Mouse (Mus musculus) ES-Bruce4 (cell line): Measurements from ENCODE around the gene C130050O18Rik.

Experiments used
- CTCF ChIP-seq: IDR thresholded peaks from one replicate; pipeline ENCODE4 v1.8.1; 2011; ENCODE audit warnings: low read depth, low read length
- EP300 ChIP-seq: IDR thresholded peaks from 2 replicates; pipeline ENCODE4 v1.6.1; 2011; ENCODE audit warnings: low read depth, low read length; ENCODE audit not compliant: insufficient read depth
- POLR2A ChIP-seq: IDR thresholded peaks from one replicate; pipeline ENCODE4 v1.8.1; 2011; ENCODE audit warnings: low read length; ENCODE audit not compliant: insufficient read depth

DNA sequence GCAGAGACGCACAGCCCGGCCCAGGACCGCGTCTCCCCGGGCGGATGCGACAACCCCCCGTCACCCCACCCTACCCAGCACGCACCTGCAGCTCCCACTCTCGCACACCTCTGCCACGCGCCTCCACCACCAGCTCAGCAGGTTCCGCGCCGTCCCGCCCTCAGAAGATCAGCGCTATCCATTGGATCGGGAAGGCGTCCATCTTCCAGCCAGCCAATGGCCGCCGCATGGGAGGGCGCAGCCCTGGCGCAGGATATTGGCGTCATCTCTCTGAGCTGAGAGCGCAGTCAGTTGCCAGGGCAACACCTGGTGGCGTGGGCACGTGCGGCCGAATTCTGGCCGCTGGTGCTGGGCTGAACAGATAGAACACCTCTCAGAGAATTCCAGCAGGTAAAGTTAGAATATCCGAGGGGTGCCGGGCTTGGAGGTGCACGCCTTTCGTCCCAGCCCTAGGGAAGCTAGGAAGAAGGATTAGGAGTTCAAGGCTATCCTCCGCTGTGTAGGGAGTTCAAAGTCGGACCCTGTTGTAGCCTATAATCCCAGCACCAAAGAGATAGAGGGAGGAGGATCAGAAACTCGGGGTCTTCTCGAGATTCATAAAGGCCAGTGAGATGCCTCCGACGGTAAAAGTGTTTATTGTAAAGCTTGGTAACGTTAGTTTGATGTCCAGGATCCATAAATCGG lies 55.4 kb downstream of the C130050O18Rik start, which contains the start of gene 3110082I17Rik:
- TF ChIP-seq CTCF (no peak), POLR2A (no peak), EP300 (no peak)
